Mouse (Mus musculus): ENCODE results near the gene Rslcan18.
"Not testable (repeated sequence)": the region's sequence is repeated elsewhere in the genome, so short reads cannot be mapped to it uniquely, and the experiment has no call there.

Gene Rslcan18

DNA sequence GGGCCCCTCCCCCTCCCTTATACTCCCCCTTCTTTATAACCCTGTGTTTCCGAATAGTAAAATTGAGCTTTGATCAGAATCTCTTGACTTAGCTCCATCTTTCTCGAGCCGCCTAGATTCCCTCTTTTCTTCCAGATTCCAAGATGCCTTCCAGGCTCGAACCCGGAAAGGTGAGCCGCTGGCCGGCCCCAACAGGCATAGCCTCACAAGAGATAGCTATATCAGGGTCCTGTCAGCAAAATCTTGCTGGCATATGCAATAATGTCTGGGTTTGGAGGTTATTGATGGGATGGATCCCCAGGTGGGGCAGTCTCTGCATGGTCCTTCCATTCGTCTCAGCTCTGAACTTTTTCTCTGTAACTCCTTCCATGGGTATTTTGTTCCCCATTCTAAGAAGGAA lies at the start of gene Rslcan18:
Gene Rslcan18 (minus strand): TSS at position 101 of the 400 bp plus-strand sequence.
- DNase-seq: not testable (repeated sequence)

DNA sequence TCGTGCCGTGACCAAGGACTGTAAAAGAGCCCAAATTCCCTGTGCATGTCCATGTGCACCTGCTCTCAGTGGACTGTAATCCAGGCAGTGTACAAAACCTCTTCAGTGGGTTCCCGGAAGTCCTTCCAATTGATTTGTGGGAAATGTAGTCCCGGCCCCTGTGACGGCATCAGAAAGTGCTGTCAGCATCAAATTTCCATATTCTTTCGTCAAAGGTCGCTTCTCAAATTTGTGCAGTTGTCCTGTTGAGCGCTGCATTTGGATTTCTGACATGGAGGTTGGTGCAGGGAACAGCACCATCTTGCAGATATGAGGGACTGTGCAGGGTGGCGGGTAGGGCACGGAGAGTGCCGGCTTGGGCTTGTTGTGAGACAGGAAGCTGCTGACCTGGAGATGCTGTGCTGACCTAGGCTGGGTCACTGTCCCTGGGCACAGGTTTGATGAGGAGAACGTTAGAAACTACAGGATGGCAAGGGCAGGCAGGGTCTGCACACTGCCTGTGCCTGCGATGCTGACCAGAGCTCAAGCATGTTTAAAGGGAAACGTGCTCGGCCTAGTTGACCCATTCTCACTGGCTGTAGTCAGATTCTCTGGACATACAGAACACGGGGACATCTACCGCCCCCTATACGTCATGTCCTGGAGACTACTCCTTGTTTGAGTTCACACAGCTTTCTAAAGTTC lies 12.1 kb upstream of the Rslcan18 start:
- peak; percentile 94 for DNase-seq

GRCm38 (mm10) chr13:67127507-67127906 lies 11.4 kb upstream of the Rslcan18 start:
- DNase-seq: not testable (repeated sequence)

DNA sequence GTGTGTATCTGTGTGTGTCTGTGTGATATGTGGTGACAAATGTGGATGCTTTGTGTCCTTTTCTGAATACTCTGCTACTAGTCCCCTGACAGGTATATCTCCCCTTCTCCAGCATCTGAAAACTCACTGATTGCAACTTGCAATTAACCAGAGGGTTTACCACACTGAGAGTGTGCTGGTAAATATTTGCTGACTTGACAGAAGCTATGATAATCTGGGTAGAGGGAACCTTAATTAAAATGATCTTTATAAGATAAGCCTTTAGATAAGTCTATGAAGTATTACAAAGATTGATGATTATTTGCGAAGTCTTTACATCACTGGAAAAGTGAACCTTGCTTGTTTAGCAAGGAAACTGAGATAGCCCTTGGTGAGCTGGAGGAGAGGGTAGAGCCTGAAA lies 8.4 kb upstream of the Rslcan18 start:
- no peak for DNase-seq

DNA sequence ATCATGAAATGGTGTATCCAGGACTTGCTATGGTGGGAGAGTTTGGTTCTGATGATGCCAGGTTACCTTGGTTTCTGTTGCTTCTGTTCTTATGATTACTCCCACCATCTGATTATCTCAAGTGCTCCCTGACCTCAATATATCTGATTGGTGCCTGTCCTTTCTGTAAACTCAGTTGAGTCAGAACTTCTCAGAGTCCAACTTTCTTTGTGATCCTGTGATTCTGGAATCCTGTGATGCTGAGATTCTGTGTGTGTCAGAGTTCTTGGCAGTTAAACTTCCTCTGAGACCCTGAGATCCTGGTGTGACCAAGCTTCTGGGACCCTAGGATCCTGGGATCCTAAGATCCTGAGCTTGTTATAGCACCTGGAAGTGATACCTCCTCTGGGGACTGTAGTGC lies 5.3 kb upstream of the Rslcan18 start, which contains the start of gene Zfp759:
Gene Zfp759 (plus strand): TSS at position 301 of the 400 bp plus-strand sequence.
- not testable (repeated sequence) for DNase-seq

- DNase-seq: no peak
Measured at GRCm38 (mm10) chr13:67113287-67113686, 2.8 kb downstream of the Rslcan18 start.

DNA sequence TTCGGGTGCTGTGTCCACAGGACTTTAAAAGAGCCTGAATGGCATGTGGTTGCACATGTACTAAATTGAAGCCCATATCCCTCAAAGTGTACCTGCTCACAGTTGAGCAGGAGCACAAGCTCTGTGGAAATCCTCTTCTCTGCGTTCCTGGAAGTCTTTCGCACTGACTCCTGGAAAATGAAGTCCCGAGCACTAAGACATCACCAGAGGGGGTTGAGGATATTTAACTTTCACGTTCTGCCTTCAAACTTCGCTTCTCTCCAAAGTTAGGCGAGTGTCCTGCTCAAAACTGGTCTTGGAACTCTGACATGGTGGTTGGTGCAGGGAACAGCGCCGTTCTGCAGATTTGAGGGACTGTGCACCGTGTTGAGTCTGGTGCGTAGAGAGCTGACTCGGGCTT lies 4.0 kb downstream of the Rslcan18 start:
- DNase-seq: peak; percentile 43

- no peak for DNase-seq
Measured at GRCm38 (mm10) chr13:67108821-67109206, 7.2 kb downstream of the Rslcan18 start.

DNA sequence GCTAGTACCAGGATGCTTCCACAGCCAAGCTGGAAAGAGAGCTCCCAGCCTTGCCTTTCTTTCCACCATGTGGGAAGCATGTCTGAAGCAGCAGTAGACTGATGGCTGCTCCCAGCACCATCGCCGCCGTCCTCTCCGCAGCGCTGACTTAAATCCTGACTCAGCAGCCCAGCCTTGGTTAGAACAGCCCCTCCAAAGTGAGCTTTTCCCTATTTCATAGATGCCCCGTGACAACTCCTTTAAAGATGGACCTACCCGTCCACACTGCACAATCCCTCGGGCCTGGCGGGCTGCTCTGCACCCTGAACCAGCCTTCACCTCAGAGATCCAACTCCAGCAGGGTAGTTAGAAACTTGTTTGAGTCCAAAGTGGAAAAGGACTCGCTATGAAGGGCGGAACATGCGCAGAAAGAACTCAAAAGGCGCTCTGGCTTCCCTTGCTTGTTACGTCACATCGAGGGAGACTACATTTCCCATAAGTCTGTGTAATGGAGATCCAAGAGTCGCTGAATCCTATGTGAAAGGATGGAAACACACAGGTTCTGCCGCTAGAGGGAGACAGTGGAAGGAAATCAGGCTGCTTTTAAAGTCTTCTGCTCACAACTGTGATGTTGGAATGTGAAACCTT lies 7.8 kb downstream of the Rslcan18 start, which contains the start of gene Gm28557:
Gene Gm28557 (minus strand): TSS at position 411 of the 627 bp plus-strand sequence.
- peak; percentile 99 for DNase-seq

DNA sequence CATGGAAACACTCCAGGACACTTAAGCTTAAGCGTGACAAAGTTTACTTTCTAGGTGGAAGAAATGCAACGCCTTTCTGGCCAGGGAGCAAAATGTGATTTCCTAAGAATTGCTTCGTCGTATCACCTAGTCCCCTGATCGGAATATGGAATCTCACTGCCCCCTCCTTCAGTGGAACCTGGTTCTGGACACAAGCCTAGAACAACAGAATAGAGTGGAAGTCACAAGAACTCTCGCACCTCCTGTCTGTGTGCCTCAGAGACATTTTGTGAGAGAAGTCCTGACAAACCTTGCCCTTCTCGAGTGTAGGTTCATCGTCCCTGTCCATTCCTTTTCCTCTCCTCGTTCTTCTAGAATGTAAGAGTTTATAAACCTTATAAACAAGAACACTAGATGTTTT lies 8.4 kb downstream of the Rslcan18 start:
- no peak for DNase-seq

DNA sequence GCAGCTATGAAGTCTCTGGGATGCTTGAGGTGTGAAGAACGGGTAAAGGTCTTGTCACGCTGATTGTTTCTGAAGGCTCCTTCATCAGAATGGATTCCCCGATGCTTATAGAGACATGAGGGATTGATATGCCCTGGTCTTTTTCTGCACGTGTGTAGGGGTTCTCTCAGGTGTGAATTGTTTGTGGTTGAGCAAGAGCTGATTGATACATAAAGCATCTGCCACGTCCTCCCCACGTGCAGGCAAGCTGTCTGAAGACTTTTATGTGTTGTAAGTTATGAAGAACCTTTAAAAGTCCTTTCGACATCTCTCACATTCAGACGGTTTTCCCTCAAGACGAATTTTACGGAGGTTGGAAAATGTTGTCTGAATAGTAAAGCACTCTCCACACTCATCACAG lies 18.2 kb downstream of the Rslcan18 start, which contains the start of gene Zfp708:
Gene Zfp708 (minus strand): TSS at position 101 of the 400 bp plus-strand sequence.
- DNase-seq: no peak

DNA sequence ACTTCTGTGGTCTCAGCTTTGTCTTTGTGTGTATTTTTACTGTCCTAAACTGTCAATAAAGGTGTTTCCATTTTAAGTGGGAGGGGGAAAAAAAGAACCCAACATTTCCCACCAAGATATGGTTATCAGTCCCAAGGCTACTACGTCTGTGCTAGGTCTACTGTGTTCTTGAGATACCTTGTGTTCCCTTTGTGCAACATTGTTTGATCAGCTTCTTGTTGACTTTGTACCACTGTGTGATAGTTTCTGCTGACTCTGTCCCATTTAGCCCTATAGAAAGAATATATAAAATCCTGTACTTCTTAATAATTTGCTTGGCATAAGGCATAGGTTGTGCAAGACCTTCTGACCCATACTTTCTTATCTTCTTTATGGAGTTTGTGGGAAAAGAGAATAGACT lies 25.9 kb downstream of the Rslcan18 start:
- DNase-seq: no peak

GRCm38 (mm10) chr13:67081946-67082345 lies 34.1 kb downstream of the Rslcan18 start:
- DNase-seq: peak; percentile 37

DNA sequence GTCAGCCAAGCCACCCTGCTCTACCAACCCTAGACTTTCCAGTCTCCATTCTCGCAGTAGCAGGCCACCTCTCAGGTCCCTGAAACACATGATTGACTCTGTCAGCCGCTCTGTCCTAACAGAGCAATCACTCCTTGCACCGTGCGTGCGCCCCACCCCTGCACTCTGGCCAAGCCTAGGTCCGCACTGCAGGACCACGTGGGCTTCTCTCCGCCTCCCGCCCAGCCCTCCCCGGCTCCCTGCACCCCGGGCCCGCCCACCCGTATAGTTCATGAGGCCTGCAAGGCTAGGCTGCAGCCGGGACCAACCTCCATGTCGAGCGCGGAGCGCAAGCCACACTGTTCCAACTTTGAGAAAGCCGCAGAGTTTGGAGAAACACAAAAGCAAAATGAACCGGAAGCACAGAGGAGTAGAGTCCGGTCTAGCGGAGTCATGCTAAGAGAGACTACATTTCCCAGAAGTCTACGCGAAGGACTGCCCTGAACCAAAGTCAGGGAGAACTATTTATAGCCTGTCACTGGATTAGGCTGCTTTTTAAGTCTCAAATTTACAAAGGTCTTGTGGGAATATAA lies 34.8 kb downstream of the Rslcan18 start:
- peak; percentile 86 for DNase-seq

- no peak for DNase-seq
Measured at GRCm38 (mm10) chr13:67077244-67077643, 38.8 kb downstream of the Rslcan18 start.

- DNase-seq: no peak
Measured at GRCm38 (mm10) chr13:67072786-67073185, 43.3 kb downstream of the Rslcan18 start.

- no peak for DNase-seq
Measured at GRCm38 (mm10) chr13:67065386-67065785, 50.7 kb downstream of the Rslcan18 start.

DNA sequence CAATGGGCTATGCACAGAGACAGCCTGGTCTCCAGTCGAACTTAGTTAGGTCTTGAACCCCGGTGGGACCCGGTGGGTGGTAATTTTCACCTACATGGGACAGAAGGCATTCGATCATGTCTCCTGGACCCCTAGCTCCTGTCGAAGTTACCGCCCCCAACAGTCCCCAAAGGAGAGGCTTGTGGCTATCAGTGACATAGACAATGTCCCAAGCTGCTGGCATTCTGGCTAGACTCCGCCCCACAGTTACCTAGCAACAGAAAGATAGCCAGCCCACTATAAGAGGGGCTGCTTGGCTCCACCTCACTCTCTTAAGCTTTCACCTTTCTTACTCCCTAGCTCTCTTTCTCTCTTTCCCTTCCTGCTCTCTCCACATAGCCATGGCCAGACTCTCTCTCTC lies 53.6 kb downstream of the Rslcan18 start:
- DNase-seq: no peak

DNA sequence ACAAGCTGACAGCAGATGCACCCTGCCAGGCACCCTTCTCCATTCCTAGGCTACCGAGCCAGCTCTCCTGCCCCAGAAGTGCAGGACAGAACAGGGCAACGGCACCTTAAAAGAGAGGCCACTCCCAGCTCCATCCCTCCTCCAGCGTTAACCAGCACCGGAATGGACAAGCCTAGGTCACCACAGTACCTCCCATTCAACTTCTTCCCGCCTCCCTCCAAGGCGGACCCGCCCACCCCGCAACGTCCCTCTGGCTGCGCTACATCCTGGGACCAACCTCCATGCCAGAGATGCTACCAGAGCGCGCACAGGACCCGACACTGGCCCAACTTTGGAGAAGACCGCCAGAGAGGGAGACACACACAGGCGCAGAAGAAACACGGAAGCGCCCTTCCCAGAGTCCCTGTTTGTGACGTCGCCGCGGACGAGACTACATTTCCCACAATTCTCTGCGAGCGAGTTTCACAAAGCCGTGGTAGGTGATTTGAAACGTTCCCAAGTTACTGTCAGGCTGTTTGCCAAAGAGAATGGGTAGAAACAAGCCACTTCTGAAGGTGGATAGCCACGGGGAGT lies 55.2 kb downstream of the Rslcan18 start, which contains the start of gene Zfp712:
Gene Zfp712 (minus strand): TSS at position 385 of the 573 bp plus-strand sequence.
- DNase-seq: peak; percentile 99

DNA sequence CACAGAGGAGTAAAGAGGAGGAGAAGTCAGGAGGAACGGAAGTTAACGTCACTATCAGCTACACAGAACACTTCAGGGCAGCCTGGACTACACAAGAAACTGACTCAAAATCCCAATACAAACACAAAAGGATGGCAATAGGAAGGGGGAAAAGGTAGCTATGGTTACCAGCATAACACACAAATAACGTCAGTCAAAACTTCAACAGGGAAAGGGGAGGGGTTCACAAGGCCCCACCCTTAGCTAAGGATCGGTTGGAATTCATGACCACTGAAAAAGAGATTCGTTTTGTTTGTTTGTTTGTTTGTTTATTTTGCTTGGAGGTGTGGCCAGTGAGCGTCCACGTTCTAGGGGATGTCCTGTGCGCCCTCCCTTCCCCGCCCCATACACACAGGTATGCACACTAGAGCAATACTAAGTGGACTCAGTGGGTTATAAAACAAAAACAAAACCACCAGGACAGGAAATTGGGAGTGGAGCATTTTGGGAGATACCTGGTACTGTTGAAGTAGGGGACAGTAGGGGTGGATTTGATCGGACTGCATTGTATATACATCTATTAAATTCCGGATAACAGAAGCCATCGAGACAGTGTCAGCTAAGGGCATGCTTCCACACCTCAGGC lies 55.8 kb downstream of the Rslcan18 start:
- peak; percentile 35 for DNase-seq
